Mouse (Mus musculus) activated CD4-positive, CD25-positive, alpha-beta regulatory T cell, adult 4 months (primary cell): ENCODE data around the gene Ccdc9b. TPM values are rescaled to one million over a fixed set of nuclear protein-coding genes. Genes with fewer than 3 reads are reported as not detected.

Source experiments
- ATAC-seq: one replicate; pipeline ENCODE4 v1.8.0; 2017
- polyA plus RNA-seq, 2 experiments: library from polyadenylated mRNA; unstranded; fragments of 100-300 nt; shearing (Covaris generic); gene quantifications; one replicate each; pipeline ENCODE4 v1.2.1; 2017

Ccdc9b gene
- polyA plus RNA-seq, 2 experiments from 2014 or later = not detected

DNA sequence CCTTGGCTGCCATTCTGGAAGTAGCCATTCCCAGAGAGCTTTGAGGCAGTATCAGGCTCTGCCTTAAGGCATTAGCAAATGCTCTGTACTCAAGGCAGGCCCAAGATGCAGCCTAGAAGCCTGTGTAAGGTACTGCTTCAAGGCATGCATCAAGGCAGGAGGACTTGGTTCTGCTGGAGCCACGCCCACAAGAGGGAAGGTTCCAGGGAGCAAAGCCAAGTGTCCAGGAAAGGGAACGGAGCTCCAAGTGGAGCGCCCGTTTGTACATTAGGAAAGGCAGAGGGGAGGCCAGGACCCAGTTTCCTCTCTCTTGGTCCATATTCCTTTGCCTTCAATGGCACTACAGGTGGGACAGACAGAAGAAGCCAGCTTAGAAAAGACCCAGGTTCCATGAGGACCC, 54.0 kb downstream of the Ccdc9b start:
- ATAC-seq = no peak

DNA sequence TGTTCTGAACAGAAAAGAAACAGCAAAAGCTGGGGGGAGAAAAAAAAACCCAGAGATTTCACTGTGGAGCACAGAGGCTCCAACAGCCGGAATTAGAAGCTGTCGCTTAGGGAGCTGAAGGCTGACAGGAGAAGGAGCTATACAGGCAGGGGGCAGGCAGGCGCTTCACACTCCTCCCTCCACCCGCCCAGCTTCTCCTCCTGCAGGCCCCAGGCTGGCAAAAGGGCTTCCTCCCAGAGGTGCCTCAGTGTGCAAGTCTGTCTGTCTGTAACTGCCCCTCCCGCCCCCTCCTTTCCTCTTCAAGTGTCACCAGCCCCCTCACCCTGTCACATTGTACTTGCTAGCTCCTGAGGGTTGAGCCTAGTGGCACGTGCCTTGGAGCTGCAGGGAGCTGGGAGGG, 56.0 kb downstream of the Ccdc9b start:
- no peak for ATAC-seq

Other genes starting within 250 kb of the Ccdc9b start
- gene Bmf, start 213.0 kb downstream of the Ccdc9b start, polyA plus RNA-seq = under 1 TPM; 0.18 to 0.19 TPM
- 10 to 100 TPM; 11.4 to 18.8 TPM for gene Bub1b, start 164.4 kb downstream of the Ccdc9b start, polyA plus RNA-seq
- not detected for gene Pak6, start 99.4 kb downstream of the Ccdc9b start, polyA plus RNA-seq
- not detected for gene Ankrd63, start 58.7 kb downstream of the Ccdc9b start, polyA plus RNA-seq
- gene Plcb2, start 34.2 kb downstream of the Ccdc9b start, polyA plus RNA-seq = 10 to 100 TPM; 17.4 to 20.2 TPM
- gene Inafm2, start 16.9 kb downstream of the Ccdc9b start, polyA plus RNA-seq = 10 to 100 TPM; 19.8 to 27.2 TPM
- not detected for gene Phgr1, start 10.1 kb upstream of the Ccdc9b start, polyA plus RNA-seq
- gene Disp2, start 17.1 kb upstream of the Ccdc9b start, polyA plus RNA-seq = under 1 TPM in 1 of 2 experiments, not detected in 1; 0.25 TPM
- 10 to 100 TPM; 23.7 to 30.8 TPM for gene Knstrn, start 51.3 kb upstream of the Ccdc9b start, polyA plus RNA-seq
- gene Ivd, start 99.3 kb upstream of the Ccdc9b start, polyA plus RNA-seq = 10 to 100 TPM; 37.3 to 58.1 TPM
- gene Bahd1, start 137.7 kb upstream of the Ccdc9b start, polyA plus RNA-seq = 1 to 10 TPM; 3.6 TPM
- 1 to 10 TPM; 1.3 to 1.5 TPM for gene Chst14, start 163.8 kb upstream of the Ccdc9b start, polyA plus RNA-seq